Mouse (Mus musculus) hindbrain, postnatal 0 days (tissue): ENCODE measurements around the gene Scyl1. TPM values are rescaled to one million over a fixed set of nuclear protein-coding genes. Genes with fewer than 3 reads are reported as not detected.

Experiments used
- ATAC-seq: fragments of 200-750 bp; cut with Nextera tagmentation; 2 replicates; pipeline ENCODE4 v1.8.0; 2017; ENCODE audit warnings: mild to moderate bottlenecking, moderate TSS enrichment, moderate library complexity
- DNase-seq: peaks from one replicate; pipeline ENCODE4 v3.0.0-alpha.2; 2015; ENCODE audit warnings: low spot score
- H3K27ac ChIP-seq: fragments of 300-500 bp; sonication (generic); 2 replicates; pipeline ENCODE4 v1.5.1; 2014; ENCODE audit warnings: mild to moderate bottlenecking
- H3K27me3 ChIP-seq: fragments of 300-500 bp; sonication (generic); 2 replicates; pipeline ENCODE4 v1.6.1; 2014; ENCODE audit warnings: low read length, mixed read lengths; ENCODE audit not compliant: insufficient read depth
- H3K36me3 ChIP-seq: fragments of 300-500 bp; sonication (generic); 2 replicates; pipeline ENCODE4 v1.6.1; 2014; ENCODE audit warnings: low read length, mixed read lengths; ENCODE audit not compliant: insufficient read depth
- H3K4me1 ChIP-seq: fragments of 300-500 bp; sonication (generic); 2 replicates; pipeline ENCODE4 v1.6.1; 2014; ENCODE audit warnings: antibody characterized with exemption, low read length, mixed read lengths; ENCODE audit not compliant: insufficient read depth
- H3K4me2 ChIP-seq: fragments of 300-500 bp; sonication (generic); 2 replicates; pipeline ENCODE4 v1.6.1; 2014; ENCODE audit warnings: low read depth, mild to moderate bottlenecking, low read length, moderate library complexity, mixed read lengths
- H3K4me3 ChIP-seq: fragments of 300-500 bp; sonication (generic); 2 replicates; pipeline ENCODE4 v1.5.1; 2014; ENCODE audit warnings: low read length
- H3K9ac ChIP-seq: fragments of 300-500 bp; sonication (generic); replicated peaks from 2 replicates; pipeline ENCODE4 v1.6.1; 2014; ENCODE audit warnings: mild to moderate bottlenecking, low read length, moderate library complexity, mixed read lengths
- H3K9me3 ChIP-seq: fragments of 300-500 bp; sonication (generic); 2 replicates; pipeline ENCODE4 v1.6.1; 2016; ENCODE audit warnings: low read length, mixed read lengths
- CTCF ChIP-seq: IDR thresholded peaks from 2 replicates; pipeline ENCODE4 v1.5.1; 2016; ENCODE audit warnings: antibody characterized with exemption, control low read depth, low read depth
- WGBS: fragments of 180-500 bp; shearing (Covaris S2); extraction: QIAGEN DNeasy Blood & Tissue Kit; methylation state at CpG from one replicate; pipeline ENCODE4 v1.1.7; 2014; 5-methylcytosine and 5-hydroxymethylcytosine counted together
- polyA plus RNA-seq: library from polyadenylated mRNA; unstranded; fragments of >200 nt; fragmentation: Nextera tagmentation; extraction: Ambion mirVana; gene quantifications from 2 replicates; pipeline ENCODE4 v1.2.1, GENCODE M21; 2015
- total RNA-seq: library from RNA; depleted of rRNA; stranded (reverse); fragments of >200 nt; gene quantifications from 2 replicates; pipeline ENCODE4 v1.2.3, GENCODE M21; 2014

The Scyl1 gene
- total and polyA plus RNA-seq, 2 experiments from 2014 or later, result 76.2 to 96.6 TPM

DNA sequence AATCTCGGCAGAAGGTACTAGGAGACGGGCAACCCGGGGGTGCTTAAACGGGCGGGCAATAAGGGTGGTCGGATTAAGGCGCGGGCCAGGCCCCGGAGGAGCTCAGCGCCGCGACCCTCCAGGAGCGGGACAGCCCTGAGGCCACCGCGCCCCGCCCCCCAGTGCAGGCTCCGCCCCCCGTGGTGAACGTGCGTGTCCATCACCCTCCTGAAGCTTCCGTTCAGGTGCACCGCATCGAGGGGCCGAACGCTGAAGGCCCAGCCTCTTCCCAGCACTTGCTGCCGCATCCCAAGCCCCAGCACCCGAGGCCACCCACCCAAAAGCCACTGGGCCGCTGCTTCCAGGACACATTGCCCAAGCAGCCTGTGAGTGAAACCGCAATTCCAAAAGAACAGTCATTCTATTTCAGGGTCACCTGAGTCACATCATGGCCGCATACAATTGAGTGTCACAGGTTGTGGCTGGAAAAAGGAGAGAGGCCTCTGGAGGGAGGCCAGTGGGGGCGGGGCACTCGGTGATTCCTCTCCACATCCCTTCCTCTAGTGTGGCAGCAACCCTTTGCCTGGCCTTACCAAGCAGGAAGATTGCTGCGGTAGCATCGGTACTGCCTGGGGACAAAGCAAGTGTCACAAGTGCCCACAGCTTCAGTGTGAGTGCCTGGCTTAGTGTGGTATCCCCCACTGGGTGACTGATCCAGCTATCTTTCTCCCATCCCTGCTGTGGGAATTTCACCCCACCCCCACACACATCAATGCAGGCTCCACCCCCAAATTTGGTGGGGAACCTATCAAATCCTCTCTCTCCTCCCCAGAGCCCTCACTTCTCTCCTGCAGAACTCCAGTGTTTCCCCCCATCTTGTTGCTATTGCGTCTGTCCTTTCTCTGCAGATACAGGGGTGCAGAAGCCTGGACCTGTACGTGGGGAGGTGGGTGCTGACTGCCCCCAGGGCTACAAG, 25.2 kb downstream of the Scyl1 start:
- WGBS, result 8% methylated on average over 35 of the region's 36 CpGs
- peak overlapping the region; percentile 7 for H3K4me3 ChIP-seq
- H3K27me3 ChIP-seq, result peaks cover 14% of the 10 kb centered on the region; the same call in 1 of the 2 replicates
- peak overlapping the region; percentile 52 for H3K4me2 ChIP-seq
- peak; percentile 69 for DNase-seq
- peak; percentile 55 for ATAC-seq
- H3K36me3 ChIP-seq, result no peaks in the 10 kb centered on the region
- peak overlapping the region; percentile 22; the same call in 1 of the 2 replicates for H3K9ac ChIP-seq
- no peaks in the 10 kb centered on the region for H3K9me3 ChIP-seq
- H3K27ac ChIP-seq, result peak overlapping the region; percentile 16; the same call in 1 of the 2 replicates
- no peak for TF ChIP-seq CTCF
- H3K4me1 ChIP-seq, result peaks cover 7% of the 10 kb centered on the region; the same call in 1 of the 2 replicates

DNA sequence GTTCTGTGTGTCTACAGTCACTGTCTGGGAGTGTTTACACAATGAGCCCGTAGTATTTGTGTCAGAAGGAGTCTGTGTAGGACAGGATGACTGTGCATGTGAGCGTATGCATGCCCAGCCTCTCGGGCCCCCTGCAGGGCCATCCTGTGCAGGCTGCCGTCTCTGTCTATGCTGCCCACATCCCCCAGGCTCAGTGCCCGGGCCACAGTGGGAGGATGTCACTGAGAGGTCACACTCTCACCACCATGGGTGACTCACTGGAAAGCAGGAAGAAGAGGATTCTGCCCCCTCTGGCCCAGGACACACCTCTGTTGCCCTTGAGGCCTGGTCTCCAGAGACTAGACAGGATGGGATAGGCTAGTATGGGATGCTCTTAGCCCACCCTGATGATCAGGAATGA, 27.6 kb downstream of the Scyl1 start:
- Histone ChIP-seq H3K9me3 (no peaks in the 10 kb centered on the region), H3K4me1 (peaks cover 7% of the 10 kb centered on the region; the same call in 1 of the 2 replicates), H3K27ac (no peak overlapping the region), H3K4me2 (peak overlapping the region; percentile 95; the same call in 1 of the 2 replicates), H3K36me3 (no peaks in the 10 kb centered on the region), H3K27me3 (0 out of 2 replicates have a peak, but pooled peaks cover 6% of the 10 kb centered on the region), H3K4me3 (no peak overlapping the region; the same call in 1 of the 2 replicates), H3K9ac (no peak overlapping the region)
- WGBS, result 36% methylated on average over 5 of the region's 5 CpGs
- no peak for DNase-seq
- no peak for ATAC-seq
- TF ChIP-seq CTCF, result 0 out of 2 replicates have a peak, but pooled peaks have one; percentile 6

DNA sequence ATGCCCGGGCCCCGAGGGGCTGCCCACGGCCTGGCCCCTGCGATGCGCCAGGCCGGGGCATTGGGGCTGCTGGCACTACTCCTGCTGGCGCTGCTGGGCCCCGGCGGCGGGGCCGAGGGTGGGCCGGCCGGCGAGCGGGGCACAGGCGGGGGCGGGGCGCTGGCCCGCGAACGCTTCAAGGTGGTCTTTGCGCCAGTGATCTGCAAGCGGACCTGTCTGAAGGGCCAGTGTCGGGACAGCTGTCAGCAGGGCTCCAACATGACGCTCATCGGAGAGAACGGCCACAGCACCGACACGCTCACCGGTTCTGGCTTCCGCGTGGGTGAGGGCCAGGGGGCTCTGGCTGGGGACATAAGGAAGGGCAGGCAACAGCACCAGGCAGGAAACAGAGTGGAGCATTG, 29.0 kb downstream of the Scyl1 start:
- peak overlapping the region; percentile 54 for H3K4me3 ChIP-seq
- DNase-seq (peak; percentile 43), ATAC-seq (peak; percentile 12)

DNA sequence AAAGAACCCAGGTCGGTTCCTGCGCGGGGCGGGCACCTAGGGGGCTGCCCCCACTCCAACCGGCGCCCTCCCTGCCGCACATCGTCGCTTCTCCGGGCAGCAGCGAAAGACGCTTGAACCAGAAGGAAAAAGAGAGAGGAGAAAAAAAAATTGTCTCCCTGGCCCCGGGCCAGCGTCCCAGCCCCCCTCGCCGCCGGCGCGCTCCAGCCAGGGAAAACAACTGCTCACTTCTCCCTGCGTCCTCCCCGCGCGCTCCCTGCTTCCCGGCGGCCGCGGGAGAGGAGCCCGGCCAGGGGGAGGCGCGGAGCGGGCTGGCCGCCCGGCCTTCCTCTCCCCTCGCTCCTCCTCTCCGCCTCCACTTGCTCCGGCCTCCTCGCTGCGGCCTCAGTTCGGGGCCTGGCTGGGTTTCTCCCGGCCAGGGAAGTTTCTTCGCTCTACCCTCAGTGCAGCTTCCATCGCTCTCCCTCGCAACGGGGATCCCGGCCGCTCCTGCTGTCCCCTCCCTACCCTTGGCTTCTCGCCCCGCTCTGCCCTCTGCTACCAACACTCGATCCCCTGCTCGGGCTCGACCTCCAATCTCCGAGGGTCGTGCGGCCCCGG, 29.5 kb downstream of the Scyl1 start:
- no peaks in the 10 kb centered on the region for H3K9me3 ChIP-seq
- H3K4me2 ChIP-seq, result peak overlapping the region; percentile 95
- TF ChIP-seq CTCF, result no peak
- no peaks in the 10 kb centered on the region for H3K36me3 ChIP-seq
- peak overlapping the region; percentile 77 for H3K27ac ChIP-seq
- DNase-seq, result peak; percentile 78
- under 1% methylated on average over 45 of the region's 55 CpGs for WGBS
- H3K4me3 ChIP-seq, result peak overlapping the region; percentile 54
- H3K27me3 ChIP-seq, result no peaks in the 10 kb centered on the region
- peaks cover 7% of the 10 kb centered on the region; the same call in 1 of the 2 replicates for H3K4me1 ChIP-seq
- ATAC-seq, result peak; percentile 73
- peak overlapping the region; percentile 60 for H3K9ac ChIP-seq

More for the DNA sequence above, 29.0 kb downstream of the Scyl1 start:
- Histone ChIP-seq H3K4me2 (peak overlapping the region; percentile 95), H3K4me1 (peaks cover 7% of the 10 kb centered on the region; the same call in 1 of the 2 replicates), H3K27ac (peak overlapping the region; percentile 77), H3K9ac (peak overlapping the region; percentile 60), H3K27me3 (no peaks in the 10 kb centered on the region), H3K9me3 (no peaks in the 10 kb centered on the region), H3K36me3 (no peaks in the 10 kb centered on the region)
- 2% methylated on average over 31 of the region's 32 CpGs for WGBS
- TF ChIP-seq CTCF, result no peak

DNA sequence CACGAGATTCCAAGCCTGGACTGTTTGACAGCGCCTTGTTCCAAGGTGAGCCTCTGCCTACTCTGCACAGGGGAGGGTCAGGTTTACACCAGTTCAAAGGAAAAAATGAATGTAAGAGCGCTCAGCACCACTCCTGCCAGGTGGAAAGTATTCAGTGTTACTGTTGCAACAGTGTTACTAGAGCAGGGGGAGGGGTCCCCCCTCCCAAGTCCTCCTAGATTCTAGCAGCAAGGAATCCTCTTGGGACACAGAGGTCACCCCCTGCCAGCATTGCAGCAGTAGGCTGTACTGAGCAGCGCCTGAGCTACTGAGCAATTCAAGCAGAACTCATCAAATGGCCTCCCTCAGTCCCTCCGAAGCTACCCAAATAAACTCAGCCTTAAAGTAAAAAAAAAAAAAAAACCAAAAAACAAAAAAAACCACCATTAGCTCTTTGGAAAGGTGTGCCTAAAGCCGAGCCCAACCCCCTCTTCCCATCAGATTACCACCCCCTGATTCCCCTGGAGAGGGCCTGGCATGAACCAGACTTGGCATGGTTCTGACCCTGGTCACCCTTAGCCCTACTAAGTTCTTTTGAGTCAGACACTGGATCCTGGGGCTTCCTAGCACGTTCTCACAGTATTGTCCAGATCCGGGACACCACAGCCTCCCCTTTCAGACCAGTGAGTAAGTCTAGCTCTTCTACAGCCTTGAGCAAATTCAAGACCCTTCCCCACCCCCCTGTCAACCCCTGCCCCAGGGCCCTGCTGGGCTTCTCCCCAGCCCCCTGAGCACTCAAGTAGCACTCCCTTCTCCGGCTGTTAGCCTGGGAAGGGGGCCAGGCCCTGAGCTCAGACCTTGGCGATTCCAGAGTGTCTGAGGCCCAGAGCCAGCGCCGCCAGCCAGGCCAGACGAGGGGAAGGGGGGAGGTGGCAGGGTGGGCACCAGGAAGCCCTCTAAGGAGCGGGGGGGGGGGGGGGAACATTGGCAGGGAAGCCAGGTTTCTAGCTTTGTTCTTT, 30.6 kb downstream of the Scyl1 start, which contains the start of gene Ltbp3:
Ltbp3 (plus strand) TSS at position 585 of the 998 bp plus-strand sequence.
- H3K9ac ChIP-seq, result peak within 1 kb of the TSS; percentile 60
- H3K4me2 ChIP-seq, result peak within 1 kb of the TSS; percentile 95
- DNase-seq, result peak; percentile 89
- H3K27ac ChIP-seq, result peak within 1 kb of the TSS; percentile 77
- no peaks in the 10 kb centered on the region for H3K27me3 ChIP-seq
- peaks cover 5% of the 10 kb centered on the region; the same call in 1 of the 2 replicates for H3K4me1 ChIP-seq
- H3K9me3 ChIP-seq, result no peaks in the 10 kb centered on the region
- peak; percentile 78 for ATAC-seq
- H3K4me3 ChIP-seq, result peak within 1 kb of the TSS; percentile 54
- no peak for TF ChIP-seq CTCF
- no peaks in the 10 kb centered on the region for H3K36me3 ChIP-seq
- WGBS, result 13% methylated on average over 10 of the region's 14 CpGs
